Mouse (Mus musculus) midbrain, embryonic 15.5 days (tissue): ENCODE results near the gene Fam83d. TPM values are rescaled to one million over a fixed set of nuclear protein-coding genes. Genes with fewer than 3 reads are reported as not detected.
"Not testable (repeated sequence)": the region's sequence is repeated elsewhere in the genome, so short reads cannot be mapped to it uniquely, and the experiment has no call there.

ENCODE experiments used
- ATAC-seq: fragments of 200-750 bp; cut with Nextera tagmentation; replicated peaks from 2 replicates; pipeline ENCODE4 v1.8.0; 2017; ENCODE audit warnings: moderate TSS enrichment
- H3K27ac ChIP-seq: fragments of 300-500 bp; sonication (generic); 2 replicates; pipeline ENCODE4 v1.5.1; 2015; ENCODE audit warnings: mild to moderate bottlenecking, inconsistent platforms
- H3K27me3 ChIP-seq: fragments of 300-500 bp; sonication (generic); replicated peaks from 2 replicates; pipeline ENCODE4 v1.6.1; 2015; ENCODE audit warnings: inconsistent platforms
- H3K36me3 ChIP-seq: fragments of 300-500 bp; sonication (generic); replicated peaks from 2 replicates; pipeline ENCODE4 v1.6.1; 2015; ENCODE audit warnings: inconsistent platforms
- H3K4me1 ChIP-seq: fragments of 300-500 bp; sonication (generic); 2 replicates; pipeline ENCODE4 v1.6.1; 2015; ENCODE audit warnings: inconsistent platforms
- H3K4me2 ChIP-seq: fragments of 300-500 bp; sonication (generic); 2 replicates; pipeline ENCODE4 v1.6.1; 2015; ENCODE audit warnings: inconsistent platforms, mild to moderate bottlenecking, moderate library complexity
- H3K4me3 ChIP-seq: fragments of 300-500 bp; sonication (generic); 2 replicates; pipeline ENCODE4 v1.5.1; 2015; ENCODE audit warnings: mild to moderate bottlenecking, inconsistent platforms
- H3K9ac ChIP-seq: fragments of 300-500 bp; sonication (generic); 2 replicates; pipeline ENCODE4 v1.6.1; 2015; ENCODE audit warnings: mild to moderate bottlenecking, inconsistent platforms
- H3K9me3 ChIP-seq: fragments of 300-500 bp; sonication (generic); 2 replicates; pipeline ENCODE4 v1.6.1; 2016; ENCODE audit warnings: inconsistent platforms
- WGBS: fragments of 180-500 bp; shearing (Covaris S2); methylation state at CpG from one replicate; pipeline ENCODE4 v1.1.7; 2015; ENCODE audit warnings: mixed read lengths; 5-methylcytosine and 5-hydroxymethylcytosine counted together
- polyA plus RNA-seq: library from polyadenylated mRNA; unstranded; fragments of >200 nt; fragmentation: Nextera tagmentation; extraction: Ambion mirVana; gene quantifications from 2 replicates; pipeline ENCODE4 v1.2.1, GENCODE M21; 2015

Fam83d gene
- polyA plus RNA-seq, 1 experiment from 2014 or later, result 6.0 TPM

DNA sequence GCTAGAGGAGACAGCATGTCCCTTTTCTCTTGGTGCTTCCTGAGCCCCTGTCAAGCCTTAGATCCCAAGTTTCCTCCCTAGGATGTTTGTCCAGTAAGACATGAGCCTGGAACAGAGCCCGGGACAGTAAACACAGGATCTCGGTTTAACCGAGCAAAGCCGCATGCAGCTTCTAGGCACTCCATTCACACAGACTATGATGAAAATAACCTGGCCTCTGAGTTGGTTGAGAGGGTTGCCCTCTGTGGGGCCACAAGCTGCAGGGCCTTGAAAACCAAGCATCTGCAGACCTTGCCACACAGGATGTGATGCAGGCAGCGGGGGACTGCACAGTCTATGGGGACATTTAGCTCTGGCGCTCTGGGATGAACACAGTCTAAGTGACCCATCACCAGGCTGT is 34.0 kb upstream of the Fam83d start:
- Histone ChIP-seq H3K9me3 (no peaks in the 10 kb centered on the region), H3K27me3 (no peaks in the 10 kb centered on the region), H3K27ac (no peak overlapping the region), H3K4me3 (no peak overlapping the region), H3K4me1 (peaks cover 7% of the 10 kb centered on the region; the same call in 1 of the 2 replicates), H3K36me3 (no peaks in the 10 kb centered on the region), H3K4me2 (no peak overlapping the region), H3K9ac (no peak overlapping the region)
- WGBS, result 88% methylated on average over 6 of the region's 6 CpGs
- no peak for ATAC-seq

DNA sequence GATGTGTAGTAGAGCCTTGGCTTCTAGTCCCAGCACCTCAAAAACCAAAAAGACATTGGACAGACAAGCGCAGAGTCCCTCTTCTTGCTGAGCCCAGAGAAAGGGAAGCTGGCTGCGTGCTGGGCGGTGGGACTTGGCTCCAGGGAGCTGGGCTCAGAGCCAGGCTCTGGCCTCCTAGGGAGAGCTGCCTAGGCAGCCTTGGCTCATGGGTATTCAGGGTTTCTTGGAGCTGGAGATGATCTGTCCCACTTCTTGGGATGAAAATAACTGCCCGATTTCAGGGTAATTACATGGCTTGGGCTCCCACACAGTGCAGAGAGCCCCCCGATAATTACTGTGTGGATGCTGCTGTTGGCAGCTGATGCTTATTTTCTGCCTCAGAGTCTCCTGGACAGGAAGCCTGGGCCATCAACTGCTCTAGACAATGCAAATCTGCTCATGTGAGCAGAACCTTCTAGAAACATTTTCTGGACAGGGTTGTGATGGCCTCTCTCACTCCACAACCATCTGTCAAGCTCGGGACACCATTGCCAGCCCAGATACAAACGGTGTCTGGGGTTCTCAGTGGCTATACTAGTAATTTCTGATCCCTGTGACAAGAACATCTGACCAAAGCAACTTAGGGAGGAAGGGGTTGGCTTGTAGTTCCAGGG is 33.3 kb upstream of the Fam83d start:
- H3K27me3 ChIP-seq, result no peaks in the 10 kb centered on the region
- no peak overlapping the region for H3K4me2 ChIP-seq
- no peak overlapping the region for H3K9ac ChIP-seq
- H3K27ac ChIP-seq, result no peak overlapping the region
- H3K4me1 ChIP-seq, result peaks cover 9% of the 10 kb centered on the region; the same call in 1 of the 2 replicates
- no peak overlapping the region for H3K4me3 ChIP-seq
- no peaks in the 10 kb centered on the region for H3K9me3 ChIP-seq
- no peak for ATAC-seq
- WGBS, result 79% methylated on average over 7 of the region's 7 CpGs
- H3K36me3 ChIP-seq, result no peaks in the 10 kb centered on the region

DNA sequence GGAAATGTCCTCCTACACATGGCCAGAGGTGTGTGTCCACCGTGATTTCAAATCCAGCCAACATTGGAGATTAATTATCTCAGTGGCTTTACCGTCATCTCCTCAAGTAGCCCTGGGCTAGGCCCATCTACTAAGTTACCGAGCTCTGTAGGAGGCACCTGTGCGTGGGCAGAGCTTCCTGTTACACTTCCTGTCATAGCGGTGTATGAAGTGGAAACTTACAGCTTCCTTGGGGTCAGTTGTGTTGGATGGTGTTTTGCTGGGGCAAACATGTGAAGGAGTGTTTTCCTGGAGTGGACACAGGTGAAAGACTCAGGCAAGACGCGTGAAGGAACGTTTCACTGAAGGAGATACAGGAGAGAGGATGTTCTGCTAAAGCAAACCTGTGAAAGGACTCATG is 32.6 kb upstream of the Fam83d start:
- Histone ChIP-seq H3K4me3 (no peak overlapping the region), H3K9ac (no peak overlapping the region), H3K36me3 (no peaks in the 10 kb centered on the region), H3K9me3 (no peaks in the 10 kb centered on the region), H3K4me1 (peaks cover 9% of the 10 kb centered on the region; the same call in 1 of the 2 replicates), H3K27me3 (no peaks in the 10 kb centered on the region), H3K4me2 (no peak overlapping the region), H3K27ac (no peak overlapping the region)
- 90% methylated on average over 8 of the region's 8 CpGs for WGBS
- no peak for ATAC-seq

DNA sequence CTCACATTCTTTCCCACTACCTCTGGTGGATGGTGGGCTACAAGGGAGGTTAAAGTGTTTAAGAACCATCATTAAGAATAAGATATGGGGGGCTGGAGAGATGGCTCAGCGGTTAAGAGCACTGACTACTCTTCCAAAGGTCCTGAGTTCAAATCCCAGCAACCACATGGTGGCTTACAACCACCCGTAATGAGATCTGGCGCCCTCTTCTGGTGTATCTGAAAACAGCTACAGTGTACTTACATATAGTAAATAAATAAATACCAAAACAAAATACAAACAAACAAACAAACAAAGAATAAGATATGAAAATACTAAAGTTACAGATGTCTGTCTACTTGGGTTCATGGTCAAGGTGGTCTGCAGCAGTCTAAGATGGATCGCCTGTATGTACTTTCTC is 31.6 kb upstream of the Fam83d start:
- not testable (repeated sequence) for H3K9ac ChIP-seq, ATAC-seq, H3K4me3 ChIP-seq, H3K27me3 ChIP-seq, H3K9me3 ChIP-seq, H3K4me2 ChIP-seq, H3K27ac ChIP-seq, H3K36me3 ChIP-seq
- H3K4me1 ChIP-seq, result peaks cover 11% of the 10 kb centered on the region
- WGBS, result 86% methylated on average over 4 of the region's 4 CpGs

DNA sequence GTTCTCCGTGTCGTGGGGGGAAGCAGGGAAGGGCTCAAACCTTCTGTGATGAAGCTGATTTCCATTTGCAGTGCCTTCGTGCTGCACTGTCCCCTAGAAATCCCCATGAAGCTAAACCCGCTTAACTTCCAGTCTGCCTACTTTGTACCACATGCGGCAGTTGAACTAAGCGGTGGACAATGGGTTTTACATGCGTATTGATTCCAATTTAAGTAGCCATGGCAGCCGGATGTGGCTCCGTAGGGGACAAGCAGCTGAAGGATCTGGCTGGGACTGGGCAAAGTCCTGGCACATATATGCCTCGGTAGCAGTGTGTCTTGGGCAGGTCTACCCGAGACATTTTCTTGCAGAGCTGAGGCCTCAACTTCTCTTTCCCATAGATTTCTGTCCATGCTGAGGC is 29.3 kb upstream of the Fam83d start:
- peak; percentile 50 for ATAC-seq
- Histone ChIP-seq H3K27me3 (no peaks in the 10 kb centered on the region), H3K9me3 (no peaks in the 10 kb centered on the region), H3K9ac (no peak overlapping the region), H3K4me3 (no peak overlapping the region), H3K27ac (peak overlapping the region; percentile 3; the same call in 1 of the 2 replicates), H3K4me1 (peaks cover 13% of the 10 kb centered on the region), H3K4me2 (no peak overlapping the region), H3K36me3 (no peaks in the 10 kb centered on the region; the same call in 1 of the 2 replicates)
- 30% methylated on average over 11 of the region's 11 CpGs for WGBS

DNA sequence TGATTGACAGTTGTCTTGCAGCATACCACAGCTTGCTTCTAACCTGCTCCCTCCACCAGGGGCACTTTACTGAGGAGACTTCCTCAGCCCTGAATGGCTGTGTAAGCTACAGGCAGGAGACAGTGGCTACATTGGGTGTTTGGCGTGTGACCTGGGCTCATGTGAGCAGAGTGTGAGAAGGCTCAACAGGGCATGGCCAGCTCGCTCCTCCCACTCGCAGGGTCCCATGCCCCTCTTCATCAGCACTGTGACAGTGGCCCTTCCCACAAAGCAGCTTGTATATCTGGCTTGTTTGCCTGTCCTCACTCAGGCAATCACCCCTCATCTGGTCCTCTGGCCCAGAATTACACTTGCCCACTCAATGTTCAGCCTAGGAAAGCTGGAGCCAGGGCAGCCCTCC is 28.8 kb upstream of the Fam83d start:
- Histone ChIP-seq H3K36me3 (no peaks in the 10 kb centered on the region; the same call in 1 of the 2 replicates), H3K9me3 (no peaks in the 10 kb centered on the region), H3K4me3 (no peak overlapping the region), H3K4me2 (no peak overlapping the region), H3K4me1 (peaks cover 13% of the 10 kb centered on the region), H3K27me3 (no peaks in the 10 kb centered on the region), H3K9ac (no peak overlapping the region), H3K27ac (no peak overlapping the region)
- 78% methylated on average over 3 of the region's 3 CpGs for whole genome bisulfite sequencing
- ATAC-seq, result peak; percentile 40; the same call in 1 of the 2 replicates

DNA sequence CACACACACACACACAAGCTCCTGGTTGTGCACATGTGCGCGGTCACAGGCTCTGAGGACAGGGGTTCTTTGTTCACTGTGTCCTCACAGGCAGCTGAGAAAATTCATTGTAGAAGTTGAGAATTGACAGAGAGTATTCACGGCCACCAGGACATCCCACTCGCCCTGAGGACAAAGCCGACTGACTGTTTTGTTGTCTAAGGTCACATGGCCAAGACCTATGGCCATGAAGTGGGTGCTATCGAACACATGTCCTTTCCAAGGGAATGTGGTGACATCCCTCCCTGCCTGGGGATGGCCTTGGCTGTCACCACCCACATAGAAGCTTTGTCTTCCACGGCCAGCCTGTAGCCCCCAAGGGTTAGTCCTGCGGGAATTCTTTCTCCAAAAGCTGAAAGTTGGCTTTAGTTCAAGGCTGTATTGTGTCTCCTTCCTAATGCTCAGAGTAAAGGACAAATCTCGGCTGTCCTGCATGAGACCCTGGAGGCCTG is 26.8 kb upstream of the Fam83d start:
- Histone ChIP-seq H3K36me3 (no peaks in the 10 kb centered on the region; the same call in 1 of the 2 replicates), H3K4me3 (no peak overlapping the region), H3K4me1 (peaks cover 13% of the 10 kb centered on the region), H3K27ac (no peak overlapping the region), H3K9ac (no peak overlapping the region), H3K4me2 (no peak overlapping the region), H3K9me3 (no peaks in the 10 kb centered on the region), H3K27me3 (no peaks in the 10 kb centered on the region)
- no peak for ATAC-seq
- WGBS, result 34% methylated on average over 9 of the region's 9 CpGs

DNA sequence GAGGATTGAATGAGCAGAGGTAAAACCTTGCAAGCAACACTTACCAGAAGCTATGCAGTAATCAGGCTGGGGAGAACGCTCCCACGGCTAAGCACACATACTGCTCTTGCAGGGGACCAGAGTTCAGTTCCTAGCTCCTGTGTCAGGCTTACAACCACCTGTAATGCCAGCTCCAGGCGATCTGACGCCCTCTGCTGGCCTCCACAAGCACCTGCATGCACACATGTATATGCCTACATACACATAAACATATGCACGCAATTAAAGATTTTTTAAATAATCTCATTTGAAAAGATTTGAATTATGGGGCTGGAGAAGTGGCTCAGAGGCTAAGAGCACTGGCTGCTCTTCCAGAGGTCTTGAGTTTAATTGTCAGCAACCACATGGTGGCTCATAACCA is 25.5 kb upstream of the Fam83d start:
- WGBS, result 83% methylated on average over 5 of the region's 5 CpGs
- H3K27me3 ChIP-seq, result no peaks in the 10 kb centered on the region

DNA sequence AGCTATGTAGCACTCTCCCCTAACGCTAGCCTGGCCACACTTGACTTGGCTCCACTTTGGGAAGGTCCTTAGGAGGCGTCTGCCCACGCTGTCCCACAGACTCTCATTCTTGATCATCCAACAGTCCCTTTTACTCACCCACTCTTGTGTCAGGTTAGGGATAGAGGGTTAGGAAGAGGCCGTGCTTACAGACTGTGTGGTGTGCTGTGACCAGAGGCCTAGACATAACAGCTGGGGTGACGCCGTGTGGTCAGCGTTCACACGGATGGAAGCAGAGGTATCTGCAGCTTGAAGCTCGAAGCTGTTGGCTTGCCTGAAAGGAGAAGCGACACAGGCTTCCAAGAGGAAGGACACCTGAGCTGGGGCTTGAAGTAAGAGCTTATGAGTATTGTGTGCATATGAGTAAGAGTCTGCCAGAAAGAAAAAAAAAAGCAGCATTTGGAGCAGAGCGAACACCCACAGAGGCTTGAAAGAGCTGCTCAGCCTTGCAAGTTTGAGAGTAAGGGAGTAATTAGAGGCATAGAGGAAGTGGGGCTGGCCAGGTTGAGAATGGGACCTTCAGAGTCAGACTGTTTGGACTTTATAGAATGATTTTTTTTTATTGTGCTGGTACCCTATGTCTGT is 24.3 kb upstream of the Fam83d start:
- Histone ChIP-seq H3K4me2 (no peak overlapping the region), H3K9ac (no peak overlapping the region), H3K36me3 (no peaks in the 10 kb centered on the region; the same call in 1 of the 2 replicates), H3K27ac (no peak overlapping the region), H3K9me3 (no peaks in the 10 kb centered on the region), H3K27me3 (no peaks in the 10 kb centered on the region), H3K4me1 (peaks cover 9% of the 10 kb centered on the region), H3K4me3 (no peak overlapping the region)
- WGBS, result 93% methylated on average over 11 of the region's 11 CpGs
- no peak for ATAC-seq

More for the DNA sequence above, 25.5 kb upstream of the Fam83d start:
- H3K36me3 ChIP-seq, result no peaks in the 10 kb centered on the region; the same call in 1 of the 2 replicates
- no peak overlapping the region for H3K27ac ChIP-seq
- no peak overlapping the region for H3K4me3 ChIP-seq
- H3K9me3 ChIP-seq, result no peaks in the 10 kb centered on the region
- no peak overlapping the region for H3K4me2 ChIP-seq
- ATAC-seq, result no peak
- no peak overlapping the region for H3K9ac ChIP-seq
- H3K4me1 ChIP-seq, result peaks cover 13% of the 10 kb centered on the region

DNA sequence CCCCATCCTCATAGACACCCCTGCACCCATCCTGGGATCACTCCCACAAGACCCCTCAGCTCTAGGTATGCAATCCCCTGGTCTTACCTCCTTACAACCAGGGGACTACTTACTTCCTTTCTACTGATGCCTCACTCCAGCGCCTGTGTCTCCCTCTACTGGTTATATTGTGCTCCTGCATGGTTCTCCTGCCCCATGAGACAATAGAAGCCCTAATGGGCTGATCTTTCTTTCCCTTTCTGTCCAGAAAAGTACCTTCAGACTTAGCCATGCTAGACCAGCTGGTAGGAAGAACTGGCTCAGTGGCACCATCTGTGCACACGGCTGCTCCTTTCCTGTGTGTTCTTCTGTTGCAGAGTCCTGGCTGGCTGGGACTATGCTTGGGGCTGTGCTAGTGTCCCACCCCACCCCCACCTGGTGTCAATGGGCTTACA is 22.8 kb upstream of the Fam83d start:
- WGBS, result 17% methylated on average over 2 of the region's 2 CpGs
- Histone ChIP-seq H3K36me3 (no peaks in the 10 kb centered on the region; the same call in 1 of the 2 replicates), H3K27ac (no peak overlapping the region), H3K4me3 (no peak overlapping the region), H3K9me3 (no peaks in the 10 kb centered on the region), H3K4me2 (no peak overlapping the region), H3K27me3 (no peaks in the 10 kb centered on the region), H3K4me1 (peaks cover 4% of the 10 kb centered on the region; the same call in 1 of the 2 replicates), H3K9ac (no peak overlapping the region)
- peak; percentile 27; the same call in 1 of the 2 replicates for ATAC-seq

DNA sequence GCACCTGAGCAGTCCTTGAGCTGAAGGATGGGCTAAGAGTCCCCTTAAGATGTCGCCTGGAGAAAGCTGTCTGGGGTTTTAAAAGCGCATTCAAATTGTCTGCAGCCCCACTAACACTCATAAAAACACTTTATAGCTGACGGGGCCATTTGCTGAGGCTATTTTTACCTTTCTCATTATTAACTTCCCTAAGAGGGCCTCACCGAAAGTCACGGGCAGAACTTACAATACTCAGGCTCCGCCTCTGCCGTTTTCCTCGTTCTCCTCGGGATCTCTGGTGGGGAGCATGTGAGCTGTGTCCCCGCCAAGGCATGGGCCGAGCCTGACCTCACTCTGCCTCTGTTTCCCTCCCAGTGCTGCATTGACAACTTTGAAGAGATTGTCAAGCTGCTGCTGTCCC is 21.7 kb upstream of the Fam83d start:
- 75% methylated on average over 11 of the region's 11 CpGs for WGBS
- Histone ChIP-seq H3K27me3 (no peaks in the 10 kb centered on the region), H3K4me3 (no peak overlapping the region), H3K4me1 (peaks cover 2% of the 10 kb centered on the region; the same call in 1 of the 2 replicates), H3K36me3 (no peaks in the 10 kb centered on the region; the same call in 1 of the 2 replicates), H3K27ac (no peak overlapping the region), H3K4me2 (no peak overlapping the region), H3K9me3 (no peaks in the 10 kb centered on the region), H3K9ac (no peak overlapping the region)
- no peak for ATAC-seq

DNA sequence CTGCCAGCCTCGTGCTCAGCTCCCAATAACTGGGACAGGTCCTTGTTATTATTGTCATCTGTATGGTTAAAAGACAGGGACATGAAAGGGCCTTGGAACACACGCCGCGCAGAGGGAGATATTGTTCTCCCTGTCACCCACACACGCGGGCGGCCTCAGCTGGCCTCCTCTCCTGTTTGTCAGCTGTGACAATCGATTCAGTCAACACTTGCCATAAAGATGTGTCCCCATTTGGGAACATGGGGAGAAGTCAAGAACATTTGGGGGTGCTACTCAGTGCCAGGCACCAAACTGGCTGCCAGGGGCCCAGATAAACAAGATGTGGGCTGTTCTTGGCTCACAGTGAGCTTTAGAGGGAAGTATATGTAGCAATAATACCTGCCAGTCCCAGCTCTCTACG is 18.5 kb upstream of the Fam83d start:
- H3K27ac ChIP-seq, result no peak overlapping the region
- H3K4me3 ChIP-seq, result no peak overlapping the region
- ATAC-seq, result no peak
- H3K9ac ChIP-seq, result no peak overlapping the region
- no peaks in the 10 kb centered on the region; the same call in 1 of the 2 replicates for H3K36me3 ChIP-seq
- no peak overlapping the region for H3K4me2 ChIP-seq
- no peaks in the 10 kb centered on the region for H3K27me3 ChIP-seq
- 87% methylated on average over 9 of the region's 9 CpGs for WGBS
- H3K9me3 ChIP-seq, result no peaks in the 10 kb centered on the region
- H3K4me1 ChIP-seq, result no peaks in the 10 kb centered on the region
